Mouse (Mus musculus) MEL (cell line): ENCODE data around the gene Col18a1.

Experiments used
- CTCF ChIP-seq, 3 experiments: IDR thresholded peaks in 2 of 3; conservative IDR thresholded peaks in 1 of 3; 2 replicates each; pipeline ENCODE4 v1.5.1; 2011 to 2012; ENCODE audit warnings: low read length in 3 of 3, low read depth in 2 of 3, mild to moderate bottlenecking in 2 of 3, improper control_type of control experiment in 1 of 3, inconsistent platforms in 1 of 3, mixed read lengths in 1 of 3, moderate library complexity in 1 of 3; ENCODE audit not compliant: control insufficient read depth in 1 of 3, insufficient read depth in 1 of 3, poor library complexity in 1 of 3, severe bottlenecking in 1 of 3
- ELF1 ChIP-seq: IDR thresholded peaks from 2 replicates; pipeline ENCODE4 v1.6.1; 2014; ENCODE audit warnings: low read depth, mild to moderate bottlenecking, inconsistent platforms, low read length, improper control_type of control experiment, moderate library complexity
- EP300 ChIP-seq, 2 experiments: IDR thresholded peaks; 2 replicates each; pipeline ENCODE4 v1.6.1; 2011; ENCODE audit warnings: improper control_type of control experiment in 2 of 2, low read length in 2 of 2, low read depth in 1 of 2, mild to moderate bottlenecking in 1 of 2
- GATA1 ChIP-seq: IDR thresholded peaks from 2 replicates; pipeline ENCODE4 v1.6.1; 2011; ENCODE audit warnings: low read depth, low read length, improper control_type of control experiment
- HCFC1 ChIP-seq: IDR thresholded peaks from 2 replicates; pipeline ENCODE4 v1.6.1; 2012; ENCODE audit warnings: low read depth, mild to moderate bottlenecking, inconsistent platforms, low read length, improper control_type of control experiment, moderate library complexity
- POLR2A ChIP-seq, 2 experiments: IDR thresholded peaks; 2 replicates each; pipeline ENCODE4 v1.6.1; 2011 to 2012; ENCODE audit warnings: low read length in 2 of 2, mild to moderate bottlenecking in 2 of 2, control low read depth in 1 of 2, improper control_type of control experiment in 1 of 2, low read depth in 1 of 2, moderate library complexity in 1 of 2; ENCODE audit not compliant: control insufficient read depth in 1 of 2, insufficient read depth in 1 of 2, poor library complexity in 1 of 2
- RCOR1 ChIP-seq: IDR thresholded peaks from 2 replicates; pipeline ENCODE4 v1.6.1; 2012; ENCODE audit warnings: low read depth, mild to moderate bottlenecking, inconsistent platforms, low read length, improper control_type of control experiment
- SIN3A ChIP-seq: IDR thresholded peaks from 2 replicates; pipeline ENCODE4 v1.6.1; 2012; ENCODE audit warnings: low read length, improper control_type of control experiment, inconsistent platforms
- USF1 ChIP-seq: IDR thresholded peaks from 2 replicates; pipeline ENCODE4 v1.6.1; 2014; ENCODE audit warnings: low read depth, mild to moderate bottlenecking, inconsistent platforms, low read length, improper control_type of control experiment, moderate library complexity

DNA sequence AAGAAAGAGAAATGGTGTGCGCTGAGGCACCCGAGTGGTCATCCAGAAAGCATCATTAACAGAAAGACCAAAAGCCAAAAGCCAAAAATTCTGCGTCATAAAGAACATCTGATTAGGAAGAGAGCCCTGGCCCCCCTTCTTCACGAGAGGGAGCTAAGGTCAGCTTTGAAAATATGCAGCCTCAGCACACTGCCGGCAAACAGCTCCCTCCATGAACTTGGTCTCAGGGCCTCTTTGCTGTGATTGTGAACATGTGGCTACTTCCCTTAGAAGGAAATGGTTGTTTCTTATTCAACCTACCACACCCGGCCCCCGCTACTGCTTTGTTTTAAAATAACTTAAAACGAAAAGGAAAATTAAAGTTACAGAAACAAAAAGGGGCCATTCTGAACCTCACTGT, 48.2 kb upstream of the Col18a1 start:
- no peak for TF ChIP-seq RCOR1
- no peak for TF ChIP-seq POLR2A (IDR thresholded peaks at IDR 0.05; ENCODE audit: control insufficient read depth in 1 of 2, insufficient read depth in 1 of 2, low read depth in 1 of 2, low read length in 2 of 2, poor library complexity in 1 of 2)
- TF ChIP-seq GATA1 = no peak
- no peak for TF ChIP-seq ELF1
- no peak for TF ChIP-seq CTCF (IDR thresholded peaks at IDR 0.05 in 2 of 3, conservative IDR thresholded peaks at IDR 0.05 in 1 of 3; ENCODE audit: control insufficient read depth in 1 of 3, insufficient read depth in 1 of 3, low read depth in 2 of 3, low read length in 3 of 3, poor library complexity in 1 of 3, severe bottlenecking in 1 of 3)
- no peak for TF ChIP-seq HCFC1
- no peak for TF ChIP-seq SIN3A
- TF ChIP-seq USF1 = no peak
- no peak for TF ChIP-seq EP300 (IDR thresholded peaks at IDR 0.05; ENCODE audit: low read depth in 1 of 2, low read length in 2 of 2)
